Mouse (Mus musculus) spleen, adult 2 months (tissue): Measurements from ENCODE around the gene Sh2b1. TPM values are rescaled to one million over a fixed set of nuclear protein-coding genes. Genes with fewer than 3 reads are reported as not detected.

Experiments used
- DNase-seq, 2 experiments: peaks; one replicate each; pipeline versions ENCODE4 v3.0.0 to v3.0.0-alpha.2; 2012 to 2021; ENCODE audit warnings: low spot score in 2 of 2, low read depth in 1 of 2
- H3K27ac ChIP-seq: fragments of 200-500 bp; 2 replicates; pipeline ENCODE4 v1.5.1; 2012; ENCODE audit warnings: low read length, inconsistent platforms; ENCODE audit not compliant: insufficient read depth
- H3K27me3 ChIP-seq: fragments of 200-500 bp; 2 replicates; pipeline ENCODE4 v1.6.1; 2012; ENCODE audit warnings: mild to moderate bottlenecking, moderate library complexity, low read length, inconsistent platforms; ENCODE audit not compliant: control insufficient read depth, insufficient read depth
- H3K36me3 ChIP-seq: fragments of 200-500 bp; 2 replicates; pipeline ENCODE4 v1.6.1; 2012; ENCODE audit warnings: mild to moderate bottlenecking, low read length, inconsistent platforms; ENCODE audit not compliant: control insufficient read depth, insufficient read depth
- H3K4me1 ChIP-seq: fragments of 200-500 bp; 2 replicates; pipeline ENCODE4 v1.6.1; 2011; ENCODE audit warnings: inconsistent platforms; ENCODE audit not compliant: control insufficient read depth, insufficient read depth, insufficient read length
- H3K4me3 ChIP-seq: fragments of 200-500 bp; 2 replicates; pipeline ENCODE4 v1.5.1; 2011; ENCODE audit warnings: mild to moderate bottlenecking, inconsistent platforms; ENCODE audit not compliant: insufficient read depth, insufficient read length; ENCODE audit errors: extremely low read depth
- CTCF ChIP-seq: fragments of 200-500 bp; IDR thresholded peaks from 2 replicates; pipeline ENCODE4 v1.5.1; 2011; ENCODE audit warnings: mild to moderate bottlenecking, inconsistent platforms; ENCODE audit not compliant: insufficient read depth, insufficient read length, insufficient replicate concordance; ENCODE audit errors: extremely low read depth
- POLR2A ChIP-seq: fragments of 200-500 bp; IDR thresholded peaks from 2 replicates; pipeline ENCODE4 v1.6.1; 2011; ENCODE audit warnings: low read depth, low read length, inconsistent platforms
- WGBS: fragments of 180-500 bp; shearing (Covaris S2); methylation state at CpG from one replicate; pipeline ENCODE4 v1.1.7; 2018; 5-methylcytosine and 5-hydroxymethylcytosine counted together
- polyA plus RNA-seq: library from polyadenylated mRNA; depleted of rRNA; stranded (reverse); fragments of >200 nt; gene quantifications from 2 replicates; pipeline ENCODE4 v1.2.3, GENCODE M21; 2012

The Sh2b1 gene
- polyA plus RNA-seq, 1 experiment = 53.4 TPM

DNA sequence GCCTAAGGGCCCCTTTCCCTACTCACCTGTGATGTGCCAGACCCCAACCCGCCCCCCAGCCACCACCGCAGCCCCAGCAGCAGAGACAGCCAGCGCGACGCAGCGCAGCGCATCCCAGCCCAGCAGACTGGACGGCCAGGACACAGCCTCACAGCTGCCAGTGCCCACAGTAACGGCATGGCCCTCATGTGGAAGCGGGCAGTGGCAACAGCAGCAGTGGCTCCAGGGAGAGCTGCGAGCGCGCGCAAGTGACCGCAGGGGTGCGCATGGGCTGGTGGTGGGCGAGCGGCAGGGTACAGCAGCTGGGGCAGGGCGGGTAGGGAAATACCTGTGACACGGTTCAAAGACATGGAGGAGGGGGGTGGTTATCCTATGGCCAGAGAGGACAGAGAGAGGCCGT lies 29.0 kb downstream of the Sh2b1 start:
- no peaks in the 10 kb centered on the region for H3K4me1 ChIP-seq
- H3K27me3 ChIP-seq = no peaks in the 10 kb centered on the region
- H3K27ac ChIP-seq = no peak overlapping the region
- TF ChIP-seq POLR2A (no peak), CTCF (no peak)
- WGBS = 96% methylated on average over 21 of the region's 21 CpGs
- peaks cover 41% of the 10 kb centered on the region for H3K36me3 ChIP-seq
- no peak for DNase-seq
- H3K4me3 ChIP-seq = no peak overlapping the region

DNA sequence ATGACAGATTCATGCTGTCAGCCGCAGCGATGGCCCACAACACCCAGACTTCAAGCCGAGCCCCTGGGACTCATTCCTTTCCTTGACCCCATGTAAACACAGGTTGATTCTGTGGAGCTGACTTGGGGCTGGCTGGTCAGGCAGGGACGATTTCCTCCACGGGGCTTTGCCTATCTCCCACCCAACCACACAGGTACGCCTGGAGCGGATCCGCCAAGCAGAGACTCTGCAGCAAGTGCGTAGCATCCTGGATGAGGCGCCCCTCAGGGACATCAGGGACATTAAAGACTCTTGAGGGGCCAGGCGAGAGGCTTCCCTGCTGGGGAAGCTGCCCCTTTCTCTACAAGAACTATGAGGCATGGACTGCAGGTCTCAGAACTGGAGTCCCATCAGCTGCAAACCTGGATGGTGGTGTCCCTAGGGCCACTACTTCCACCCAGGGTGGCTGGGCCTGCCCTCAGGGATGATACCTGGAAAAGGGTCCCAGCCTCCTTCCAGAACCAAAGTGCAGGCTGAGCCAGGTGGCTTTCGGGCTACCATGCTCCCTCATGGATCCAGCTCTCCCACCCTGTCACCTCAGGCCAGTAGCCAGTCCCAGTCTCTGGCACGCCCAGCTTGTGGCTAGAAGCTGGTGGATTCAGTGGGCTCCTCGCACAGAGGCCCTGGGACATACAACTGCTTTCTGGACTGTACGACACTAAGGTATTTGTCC lies 30.0 kb downstream of the Sh2b1 start:
- peaks cover 44% of the 10 kb centered on the region for H3K36me3 ChIP-seq
- TF ChIP-seq POLR2A (no peak), CTCF (no peak)
- DNase-seq = no peak
- WGBS = 97% methylated on average over 15 of the region's 15 CpGs
- H3K27ac ChIP-seq = no peak overlapping the region
- H3K4me3 ChIP-seq = no peak overlapping the region
- H3K27me3 ChIP-seq = no peaks in the 10 kb centered on the region
- no peaks in the 10 kb centered on the region for H3K4me1 ChIP-seq

DNA sequence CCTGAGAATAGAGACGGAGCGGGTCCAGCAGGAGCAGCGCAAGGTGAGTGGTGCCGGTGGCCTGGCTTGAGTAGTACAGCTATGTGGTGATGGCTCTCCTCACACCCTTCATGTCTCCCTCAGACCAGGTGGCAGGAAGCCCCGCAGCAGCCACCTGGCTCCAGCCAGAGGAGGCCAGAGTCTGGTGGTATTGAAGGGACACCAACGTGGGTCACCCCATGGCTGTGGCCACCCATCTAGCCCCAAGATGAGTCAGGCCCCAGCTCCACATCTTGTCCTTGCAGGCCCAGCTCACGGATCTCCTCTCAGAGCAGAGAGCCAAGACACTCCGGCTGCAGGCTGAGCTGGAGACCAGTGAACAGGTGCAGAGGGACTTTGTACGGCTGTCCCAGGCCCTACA lies 30.7 kb downstream of the Sh2b1 start:
- Histone ChIP-seq H3K4me3 (no peak overlapping the region), H3K27ac (no peak overlapping the region), H3K36me3 (peaks cover 48% of the 10 kb centered on the region), H3K27me3 (no peaks in the 10 kb centered on the region), H3K4me1 (no peaks in the 10 kb centered on the region)
- no peak for DNase-seq
- 94% methylated on average over 9 of the region's 9 CpGs for WGBS
- TF ChIP-seq CTCF (no peak), POLR2A (no peak)

DNA sequence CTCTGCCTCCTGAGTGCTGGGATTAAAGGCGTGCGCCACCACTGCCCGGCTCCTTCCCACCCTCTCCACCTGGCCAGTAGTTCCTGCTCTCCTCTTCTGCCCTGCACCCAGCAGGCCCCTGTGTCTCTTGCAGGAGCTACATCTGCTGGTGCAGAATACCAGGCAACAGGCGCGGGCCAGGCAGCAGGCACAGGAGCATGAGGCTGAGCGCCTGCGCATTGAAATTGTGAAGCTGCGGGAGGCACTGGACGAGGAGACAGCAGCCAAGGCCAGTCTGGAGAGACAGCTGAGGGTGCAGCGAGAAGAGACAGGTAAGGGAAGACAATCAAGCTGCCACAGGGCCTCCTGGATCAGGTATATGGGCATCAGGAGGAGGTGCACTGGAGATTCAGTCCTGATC lies 31.2 kb downstream of the Sh2b1 start:
- Histone ChIP-seq H3K4me1 (no peaks in the 10 kb centered on the region), H3K4me3 (no peak overlapping the region), H3K27ac (no peak overlapping the region), H3K36me3 (peaks cover 52% of the 10 kb centered on the region), H3K27me3 (no peaks in the 10 kb centered on the region)
- DNase-seq = no peak
- 94% methylated on average over 10 of the region's 10 CpGs for WGBS
- no peak for TF ChIP-seq CTCF
- no peak for TF ChIP-seq POLR2A

DNA sequence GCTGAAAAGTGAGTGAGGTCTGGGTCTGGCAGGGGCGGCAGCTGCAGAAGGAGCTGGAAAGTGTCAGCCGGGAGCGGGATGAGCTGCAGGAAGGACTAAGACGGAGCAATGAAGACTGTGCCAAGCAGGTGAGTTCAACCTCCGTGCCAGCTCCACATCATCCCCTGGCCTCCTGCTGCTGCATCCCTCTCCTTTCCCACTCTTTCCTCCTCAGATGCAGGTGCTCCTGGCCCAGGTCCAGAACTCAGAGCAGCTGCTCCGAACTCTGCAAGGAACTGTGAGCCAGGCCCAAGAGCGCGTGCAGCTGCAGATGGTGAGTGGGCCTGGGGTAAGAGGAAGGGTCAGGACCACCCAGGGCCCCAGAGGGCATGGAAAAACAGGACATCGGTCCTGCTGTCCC lies 35.1 kb downstream of the Sh2b1 start:
- no peaks in the 10 kb centered on the region for H3K27me3 ChIP-seq
- H3K27ac ChIP-seq = no peak overlapping the region
- H3K4me1 ChIP-seq = no peaks in the 10 kb centered on the region
- TF ChIP-seq POLR2A = no peak
- no peak for TF ChIP-seq CTCF
- no peak overlapping the region for H3K4me3 ChIP-seq
- H3K36me3 ChIP-seq = peaks cover 41% of the 10 kb centered on the region
- no peak for DNase-seq
- 95% methylated on average over 9 of the region's 9 CpGs for WGBS

DNA sequence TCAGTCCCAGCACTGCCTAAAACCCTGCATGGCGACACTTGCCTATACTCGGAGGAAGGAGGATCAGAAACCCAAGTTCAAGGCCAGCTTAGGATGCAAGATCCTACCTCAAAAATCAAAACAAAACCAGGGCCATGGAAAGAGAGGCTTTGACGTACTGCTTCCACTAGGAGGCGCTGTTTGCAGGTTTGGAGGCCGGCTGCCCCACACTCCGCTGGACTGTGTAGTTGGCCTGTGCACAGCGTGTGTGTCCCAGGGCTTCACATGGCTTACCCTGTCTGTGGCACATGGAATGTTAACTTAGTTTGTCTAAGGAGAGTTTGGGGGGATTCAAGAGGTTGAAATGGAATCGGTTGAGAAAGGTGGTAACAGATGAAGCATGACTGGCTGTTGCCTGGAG lies 38.4 kb downstream of the Sh2b1 start:
- DNase-seq = peak in 1 of 2 experiments; percentile 61

DNA sequence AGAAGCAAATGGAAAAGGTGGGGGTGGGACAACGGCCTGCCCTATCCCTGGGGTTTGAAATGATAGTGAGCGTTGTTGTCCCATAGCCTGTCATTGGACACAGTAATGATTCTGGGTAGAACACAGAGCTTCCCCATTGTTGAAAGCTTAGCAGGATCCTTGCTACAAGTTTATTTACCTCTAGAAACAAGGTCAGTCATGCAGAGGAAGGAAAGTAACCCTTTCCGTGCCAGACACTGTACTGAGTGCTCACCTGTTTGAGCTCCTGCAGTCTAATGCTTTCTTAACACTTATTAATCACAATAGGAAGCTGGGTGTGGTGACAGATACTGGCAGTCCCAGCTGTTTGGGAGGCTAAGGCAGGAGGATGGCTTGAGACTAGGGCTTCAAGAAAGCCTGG lies 39.4 kb downstream of the Sh2b1 start:
- no peak overlapping the region for H3K27ac ChIP-seq
- H3K36me3 ChIP-seq = peaks cover 36% of the 10 kb centered on the region
- no peaks in the 10 kb centered on the region for H3K4me1 ChIP-seq
- WGBS = 86% methylated on average over 3 of the region's 3 CpGs
- H3K27me3 ChIP-seq = no peaks in the 10 kb centered on the region
- DNase-seq = no peak
- TF ChIP-seq POLR2A (no peak), CTCF (no peak)
- no peak overlapping the region for H3K4me3 ChIP-seq

More for the DNA sequence above, 38.4 kb downstream of the Sh2b1 start:
- no peak overlapping the region for H3K27ac ChIP-seq
- H3K4me1 ChIP-seq = no peaks in the 10 kb centered on the region
- peak; percentile 88 for TF ChIP-seq CTCF
- no peak for TF ChIP-seq POLR2A
- no peak overlapping the region for H3K4me3 ChIP-seq
- 26% methylated on average over 8 of the region's 8 CpGs for WGBS
- H3K36me3 ChIP-seq = peaks cover 30% of the 10 kb centered on the region
- no peaks in the 10 kb centered on the region for H3K27me3 ChIP-seq
